Mouse (Mus musculus): ENCODE data around the gene Cmya5. TPM values are rescaled to one million over a fixed set of nuclear protein-coding genes. Genes with fewer than 3 reads are reported as not detected.

Gene Cmya5
- polyA plus RNA-seq, 1 experiment from 2014 or later, result 0.24 TPM

DNA sequence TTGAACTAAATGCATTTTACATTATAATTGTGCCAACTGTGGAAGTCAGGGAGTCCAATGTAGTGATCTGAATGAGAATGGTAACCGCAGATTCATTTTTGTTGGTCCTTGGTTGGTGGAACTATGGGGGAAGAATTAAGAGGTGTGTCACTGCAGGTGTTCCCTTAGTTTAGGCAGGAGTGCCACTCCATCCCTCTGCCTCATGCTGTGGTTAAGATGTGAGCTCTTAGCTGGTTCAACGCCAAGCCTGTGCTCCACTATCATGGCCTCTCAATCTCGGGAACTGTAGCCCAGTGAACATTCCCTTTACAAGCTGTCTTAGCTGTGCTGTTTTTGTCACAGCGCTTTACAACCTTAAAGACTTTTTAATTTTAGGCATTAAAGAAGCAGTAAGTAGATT, 18.8 kb upstream of the Cmya5 start:
- DNase-seq (ENCODE audit: low spot score) (no peak), ATAC-seq (ENCODE audit: low FRiP score) (no peak)
- Histone ChIP-seq H3K36me3 (replicated peaks; ENCODE audit: control insufficient read depth, insufficient read depth) (peaks cover 38% of the 10 kb centered on the region), H3K4me1 (replicated peaks; ENCODE audit: control insufficient read depth, insufficient read depth, low read length) (no peaks in the 10 kb centered on the region), H3K4me2 (replicated peaks) (no peak overlapping the region), H3K27ac (no peak overlapping the region), H3K4me3 (replicated peaks; ENCODE audit: low read length) (no peak overlapping the region), H3K27me3 (ENCODE audit: control insufficient read depth, insufficient read depth, low read length) (no peaks in the 10 kb centered on the region), H3K9me3 (ENCODE audit: control insufficient read depth, low read length) (no peaks in the 10 kb centered on the region), H3K9ac (no peak overlapping the region)
- WGBS, result 93% methylated on average over 4 of the region's 4 CpGs

DNA sequence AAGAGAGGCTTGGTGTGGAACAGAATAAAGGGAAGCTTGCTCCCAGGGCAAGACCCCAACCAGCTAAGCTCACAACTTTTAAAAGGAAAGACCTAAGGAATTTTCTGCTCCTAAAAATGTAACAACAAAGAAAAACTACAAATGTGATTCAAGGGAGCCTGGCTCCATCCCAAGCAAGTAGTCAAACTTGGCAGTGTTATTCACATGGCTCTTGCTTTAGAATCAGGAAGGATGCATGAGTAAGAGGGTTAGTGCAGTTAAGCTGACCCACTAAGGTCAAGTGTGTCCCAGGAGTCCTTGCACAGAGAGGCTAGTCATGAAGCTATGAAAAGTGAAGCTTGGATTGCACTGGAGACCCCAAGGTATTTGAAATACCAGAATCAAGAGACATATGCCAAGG, 17.9 kb upstream of the Cmya5 start:
- no peak for ATAC-seq (ENCODE audit: low FRiP score)

DNA sequence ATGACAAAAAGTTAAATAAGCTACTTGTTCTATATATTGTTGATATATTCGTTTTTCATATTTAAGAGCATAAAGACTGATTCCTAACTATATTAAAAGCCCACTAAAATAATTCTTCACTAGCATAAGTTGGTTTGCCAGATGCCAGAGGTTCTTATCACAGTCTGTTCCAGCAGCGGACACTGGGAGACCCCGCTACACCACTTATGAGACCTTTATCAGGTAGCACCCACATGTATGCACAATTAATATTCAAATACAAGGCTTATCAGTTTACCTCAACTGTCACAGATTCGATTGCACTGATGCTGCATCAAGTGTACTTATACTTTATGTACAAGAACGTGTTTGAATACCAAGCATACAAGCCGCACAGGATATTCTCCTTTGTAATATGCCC, 13.7 kb upstream of the Cmya5 start:
- Histone ChIP-seq H3K9ac (no peak overlapping the region), H3K4me2 (replicated peaks) (no peak overlapping the region), H3K27ac (no peak overlapping the region), H3K36me3 (replicated peaks; ENCODE audit: control insufficient read depth, insufficient read depth) (peaks cover 22% of the 10 kb centered on the region), H3K27me3 (ENCODE audit: control insufficient read depth, insufficient read depth, low read length) (no peaks in the 10 kb centered on the region), H3K9me3 (ENCODE audit: control insufficient read depth, low read length) (no peaks in the 10 kb centered on the region), H3K4me1 (replicated peaks; ENCODE audit: control insufficient read depth, insufficient read depth, low read length) (no peaks in the 10 kb centered on the region), H3K4me3 (replicated peaks; ENCODE audit: low read length) (no peak overlapping the region)
- 97% methylated on average over 6 of the region's 6 CpGs for whole genome bisulfite sequencing
- ATAC-seq (ENCODE audit: low FRiP score), result no peak
- DNase-seq (ENCODE audit: low spot score), result no peak

More for the DNA sequence above, 17.9 kb upstream of the Cmya5 start:
- H3K4me2 ChIP-seq (replicated peaks), result no peak overlapping the region
- no peak for DNase-seq (ENCODE audit: low spot score)
- H3K9me3 ChIP-seq (ENCODE audit: control insufficient read depth, low read length), result no peaks in the 10 kb centered on the region
- H3K36me3 ChIP-seq (replicated peaks; ENCODE audit: control insufficient read depth, insufficient read depth), result peaks cover 37% of the 10 kb centered on the region
- no peak overlapping the region for H3K27ac ChIP-seq
- H3K4me3 ChIP-seq (replicated peaks; ENCODE audit: low read length), result no peak overlapping the region
- H3K9ac ChIP-seq, result no peak overlapping the region
- H3K4me1 ChIP-seq (replicated peaks; ENCODE audit: control insufficient read depth, insufficient read depth, low read length), result no peaks in the 10 kb centered on the region
- no peaks in the 10 kb centered on the region for H3K27me3 ChIP-seq (ENCODE audit: control insufficient read depth, insufficient read depth, low read length)

DNA sequence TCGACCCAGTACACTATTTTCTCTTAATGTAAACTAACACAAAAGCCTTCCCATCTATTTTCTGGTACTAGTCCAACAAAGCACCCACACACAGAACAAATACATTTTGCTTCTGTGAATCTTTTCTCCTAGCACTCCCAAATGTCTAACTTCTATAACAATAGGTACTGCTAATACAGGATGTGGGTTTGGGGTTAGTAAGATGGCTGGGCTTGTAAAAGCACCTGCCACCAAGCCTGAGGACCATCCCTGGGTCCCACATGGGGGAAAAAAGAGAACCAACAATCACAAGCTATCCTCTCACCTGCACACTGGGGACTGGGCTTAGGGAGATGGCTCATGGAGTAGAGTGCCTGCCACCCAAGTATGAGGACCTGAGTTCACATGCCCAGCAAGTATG, 8.8 kb upstream of the Cmya5 start:
- peaks cover 38% of the 10 kb centered on the region for H3K36me3 ChIP-seq (replicated peaks; ENCODE audit: control insufficient read depth, insufficient read depth)
- 94% methylated on average over 1 of the region's 1 CpGs for WGBS

DNA sequence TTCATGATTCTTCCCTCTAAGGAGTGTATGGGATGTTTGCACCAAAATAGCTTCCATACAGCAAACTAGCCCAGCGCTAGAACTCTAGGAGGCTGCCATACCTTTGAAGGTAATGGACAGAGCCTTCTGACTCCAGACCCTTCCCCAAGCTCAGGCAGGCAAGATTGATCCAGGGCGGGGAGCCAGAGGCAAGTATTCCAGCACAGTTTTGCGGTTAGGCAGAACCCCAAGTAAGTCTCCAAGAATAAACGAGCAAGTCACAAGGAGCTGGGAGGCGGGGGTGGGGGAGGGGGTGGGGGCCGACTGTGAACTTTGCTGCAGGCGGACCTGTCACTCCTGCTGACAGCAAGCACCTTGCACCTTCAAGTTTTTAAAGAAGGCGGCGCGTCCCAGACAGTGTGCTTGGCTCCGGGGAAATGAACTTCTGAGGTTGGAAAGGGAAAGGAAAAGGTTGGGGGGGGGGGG, 673 bp downstream of the Cmya5 start:
- DNase-seq (ENCODE audit: low spot score), result no peak
- Histone ChIP-seq H3K4me2 (replicated peaks) (peak overlapping the region; percentile 96), H3K27ac (no peak overlapping the region), H3K4me3 (replicated peaks; ENCODE audit: low read length) (peak overlapping the region; percentile 45), H3K9ac (peak overlapping the region; percentile 61; the same call in 1 of the 2 replicates), H3K36me3 (replicated peaks; ENCODE audit: control insufficient read depth, insufficient read depth) (peaks cover 12% of the 10 kb centered on the region), H3K4me1 (replicated peaks; ENCODE audit: control insufficient read depth, insufficient read depth, low read length) (peaks cover 11% of the 10 kb centered on the region; the same call in 1 of the 2 replicates), H3K27me3 (ENCODE audit: control insufficient read depth, insufficient read depth, low read length) (no peaks in the 10 kb centered on the region), H3K9me3 (ENCODE audit: control insufficient read depth, low read length) (no peaks in the 10 kb centered on the region)
- 22% methylated on average over 11 of the region's 11 CpGs for WGBS
- no peak; the same call in 1 of the 2 replicates for ATAC-seq (ENCODE audit: low FRiP score)

More for the DNA sequence above, 8.8 kb upstream of the Cmya5 start:
- DNase-seq (ENCODE audit: low spot score) (no peak), ATAC-seq (ENCODE audit: low FRiP score) (no peak)
- no peaks in the 10 kb centered on the region for H3K4me1 ChIP-seq (replicated peaks; ENCODE audit: control insufficient read depth, insufficient read depth, low read length)
- H3K27me3 ChIP-seq (ENCODE audit: control insufficient read depth, insufficient read depth, low read length), result no peaks in the 10 kb centered on the region
- H3K4me3 ChIP-seq (replicated peaks; ENCODE audit: low read length), result no peak overlapping the region
- H3K9ac ChIP-seq, result no peak overlapping the region
- no peak overlapping the region for H3K27ac ChIP-seq
- no peak overlapping the region for H3K4me2 ChIP-seq (replicated peaks)
- no peaks in the 10 kb centered on the region for H3K9me3 ChIP-seq (ENCODE audit: control insufficient read depth, low read length)

DNA sequence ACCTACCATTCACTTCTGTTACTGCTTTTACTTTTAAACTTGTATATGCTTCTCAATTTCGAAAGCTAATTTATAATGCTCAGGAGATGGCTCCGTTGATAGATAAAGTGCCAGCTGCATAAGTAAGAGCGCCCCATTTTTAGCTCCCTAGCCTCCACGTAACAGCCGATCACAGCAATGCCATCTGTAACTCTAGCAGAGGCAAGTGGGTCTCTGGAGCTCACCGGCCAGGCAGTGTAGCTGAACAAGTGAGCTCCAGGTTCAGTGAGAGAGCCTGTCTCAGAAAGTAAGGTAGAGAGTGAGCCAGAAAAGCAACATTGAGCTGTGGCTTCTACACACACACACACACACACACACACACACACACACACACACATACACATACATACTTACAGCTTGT, 3.3 kb downstream of the Cmya5 start:
- DNase-seq (ENCODE audit: low spot score), result no peak
- WGBS, result 94% methylated on average over 6 of the region's 6 CpGs
- no peak for ATAC-seq (ENCODE audit: low FRiP score)

DNA sequence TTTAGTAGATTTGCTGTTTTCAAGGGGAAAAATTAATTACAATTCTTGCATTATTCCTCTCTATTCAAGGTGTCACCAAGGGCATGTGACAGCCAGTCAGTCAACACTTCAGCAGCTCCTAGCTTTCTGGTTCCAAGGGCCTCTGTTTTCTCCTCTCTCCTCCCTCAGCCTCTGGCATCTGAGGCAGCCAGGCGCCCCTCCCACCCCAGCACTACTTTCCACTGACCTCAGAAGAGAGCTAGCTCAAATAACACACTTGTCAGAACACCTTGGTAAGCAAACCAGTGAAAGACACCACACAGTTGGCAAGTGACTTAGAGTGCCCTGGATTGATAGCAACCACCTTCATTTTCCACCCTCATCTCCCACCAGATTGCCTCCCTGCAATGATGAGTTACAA, 6.5 kb downstream of the Cmya5 start:
- no peak for DNase-seq (ENCODE audit: low spot score)
- no peak overlapping the region for H3K9ac ChIP-seq
- no peaks in the 10 kb centered on the region for H3K9me3 ChIP-seq (ENCODE audit: control insufficient read depth, low read length)
- no peaks in the 10 kb centered on the region for H3K4me1 ChIP-seq (replicated peaks; ENCODE audit: control insufficient read depth, insufficient read depth, low read length)
- no peak overlapping the region for H3K27ac ChIP-seq
- no peaks in the 10 kb centered on the region for H3K27me3 ChIP-seq (ENCODE audit: control insufficient read depth, insufficient read depth, low read length)
- H3K4me2 ChIP-seq (replicated peaks), result no peak overlapping the region
- H3K36me3 ChIP-seq (replicated peaks; ENCODE audit: control insufficient read depth, insufficient read depth), result no peaks in the 10 kb centered on the region
- ATAC-seq (ENCODE audit: low FRiP score), result no peak
- H3K4me3 ChIP-seq (replicated peaks; ENCODE audit: low read length), result no peak overlapping the region
- WGBS, result 76% methylated on average over 1 of the region's 1 CpGs

More for the DNA sequence above, 3.3 kb downstream of the Cmya5 start:
- Histone ChIP-seq H3K9ac (no peak overlapping the region), H3K27ac (no peak overlapping the region), H3K36me3 (replicated peaks; ENCODE audit: control insufficient read depth, insufficient read depth) (peaks cover 4% of the 10 kb centered on the region; the same call in 1 of the 2 replicates), H3K4me2 (replicated peaks) (no peak overlapping the region), H3K27me3 (ENCODE audit: control insufficient read depth, insufficient read depth, low read length) (no peaks in the 10 kb centered on the region), H3K9me3 (ENCODE audit: control insufficient read depth, low read length) (no peaks in the 10 kb centered on the region), H3K4me3 (replicated peaks; ENCODE audit: low read length) (no peak overlapping the region), H3K4me1 (replicated peaks; ENCODE audit: control insufficient read depth, insufficient read depth, low read length) (peaks cover 11% of the 10 kb centered on the region; the same call in 1 of the 2 replicates)

DNA sequence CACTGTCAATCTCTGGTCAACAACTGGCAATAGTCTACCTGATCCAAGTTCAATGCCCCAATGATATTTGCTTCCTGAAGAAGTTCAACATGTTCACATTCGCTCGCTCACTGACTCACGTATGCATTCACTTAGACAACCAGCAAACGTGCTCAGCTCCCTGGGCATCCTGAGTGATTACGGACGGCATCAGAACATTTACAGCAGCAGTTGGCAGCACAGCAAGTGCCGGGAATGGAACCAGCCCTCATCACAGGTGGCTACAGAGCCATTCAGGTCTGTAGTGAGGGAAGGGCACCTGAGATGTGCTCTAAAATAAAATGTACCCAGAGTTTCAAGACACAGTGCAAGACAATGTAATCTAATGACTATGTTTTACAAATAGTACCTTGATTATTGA, 7.4 kb downstream of the Cmya5 start:
- WGBS, result 90% methylated on average over 7 of the region's 7 CpGs
- no peaks in the 10 kb centered on the region for H3K27me3 ChIP-seq (ENCODE audit: control insufficient read depth, insufficient read depth, low read length)
- H3K36me3 ChIP-seq (replicated peaks; ENCODE audit: control insufficient read depth, insufficient read depth), result no peaks in the 10 kb centered on the region
- no peak overlapping the region for H3K27ac ChIP-seq
- no peaks in the 10 kb centered on the region for H3K4me1 ChIP-seq (replicated peaks; ENCODE audit: control insufficient read depth, insufficient read depth, low read length)
- H3K9ac ChIP-seq, result no peak overlapping the region
- no peak for ATAC-seq (ENCODE audit: low FRiP score)
- H3K9me3 ChIP-seq (ENCODE audit: control insufficient read depth, low read length), result no peaks in the 10 kb centered on the region
- no peak for DNase-seq (ENCODE audit: low spot score)
- no peak overlapping the region for H3K4me3 ChIP-seq (replicated peaks; ENCODE audit: low read length)
- no peak overlapping the region for H3K4me2 ChIP-seq (replicated peaks)

DNA sequence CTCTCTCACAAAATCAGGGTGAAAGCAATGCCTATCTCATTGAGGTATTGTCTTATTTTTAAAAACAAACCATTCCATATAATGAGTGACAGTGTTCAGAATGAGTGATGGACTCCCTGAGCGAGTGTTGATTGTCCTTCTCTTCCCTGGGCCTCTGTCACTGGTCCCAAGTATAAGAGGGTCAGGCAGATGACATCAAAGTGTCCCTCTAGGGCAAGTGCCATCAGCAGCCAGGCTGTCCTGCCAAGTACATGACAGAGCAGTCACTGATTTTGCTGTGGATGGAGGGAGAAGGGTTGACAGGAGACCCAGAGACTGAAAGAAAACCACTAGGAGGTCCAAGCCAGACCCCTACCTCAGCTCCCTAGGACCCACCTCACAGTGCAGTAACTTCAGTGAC, 8.3 kb downstream of the Cmya5 start:
- Histone ChIP-seq H3K9me3 (ENCODE audit: control insufficient read depth, low read length) (no peaks in the 10 kb centered on the region), H3K27ac (no peak overlapping the region), H3K9ac (no peak overlapping the region), H3K4me2 (replicated peaks) (no peak overlapping the region), H3K4me1 (replicated peaks; ENCODE audit: control insufficient read depth, insufficient read depth, low read length) (no peaks in the 10 kb centered on the region), H3K36me3 (replicated peaks; ENCODE audit: control insufficient read depth, insufficient read depth) (no peaks in the 10 kb centered on the region), H3K27me3 (ENCODE audit: control insufficient read depth, insufficient read depth, low read length) (no peaks in the 10 kb centered on the region), H3K4me3 (replicated peaks; ENCODE audit: low read length) (no peak overlapping the region)
- ATAC-seq (ENCODE audit: low FRiP score) (no peak), DNase-seq (ENCODE audit: low spot score) (no peak)
- WGBS, result 84% methylated on average over 1 of the region's 1 CpGs

DNA sequence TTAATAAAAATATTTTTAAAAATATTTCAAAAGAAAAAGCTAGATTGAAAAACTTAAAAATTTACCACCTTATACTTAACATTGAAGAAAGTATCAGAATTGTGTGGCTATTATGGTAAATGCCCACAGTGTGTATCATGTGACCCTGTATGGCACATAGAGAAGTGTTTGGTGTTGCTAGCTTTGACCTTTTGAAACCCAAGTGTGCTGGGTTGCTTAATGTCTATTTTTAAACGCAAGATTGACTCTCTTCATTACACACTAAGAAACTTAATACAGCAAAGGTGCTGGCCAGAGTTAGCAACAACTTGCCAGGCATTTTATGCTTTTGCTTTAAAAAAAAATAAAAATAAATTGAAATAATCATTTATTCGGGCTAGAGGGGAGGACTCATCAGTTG, 9.0 kb downstream of the Cmya5 start:
- Histone ChIP-seq H3K4me2 (replicated peaks) (no peak overlapping the region), H3K9me3 (ENCODE audit: control insufficient read depth, low read length) (no peaks in the 10 kb centered on the region), H3K27me3 (ENCODE audit: control insufficient read depth, insufficient read depth, low read length) (no peaks in the 10 kb centered on the region), H3K4me3 (replicated peaks; ENCODE audit: low read length) (no peak overlapping the region), H3K36me3 (replicated peaks; ENCODE audit: control insufficient read depth, insufficient read depth) (no peaks in the 10 kb centered on the region), H3K27ac (no peak overlapping the region), H3K4me1 (replicated peaks; ENCODE audit: control insufficient read depth, insufficient read depth, low read length) (no peaks in the 10 kb centered on the region), H3K9ac (no peak overlapping the region)
- WGBS, result 92% methylated on average over 2 of the region's 2 CpGs
- DNase-seq (ENCODE audit: low spot score) (no peak), ATAC-seq (ENCODE audit: low FRiP score) (no peak)

All from hindbrain, embryonic 14.5 days (tissue).